Mouse (Mus musculus) MEL (cell line): ENCODE results near the gene Mylk. TPM values are rescaled to one million over a fixed set of nuclear protein-coding genes. Genes with fewer than 3 reads are reported as not detected.
A peak's percentile ranks its signal among the peaks of the same experiment; 100 is the strongest.

Experiments
- DNase-seq: peaks from one replicate; pipeline ENCODE4 v3.0.0; 2011; ENCODE audit warnings: low read depth, low spot score
- H3K27ac ChIP-seq: 2 replicates; pipeline ENCODE4 v1.5.1; 2012; ENCODE audit warnings: low read depth, mild to moderate bottlenecking, control low read depth, low read length, moderate library complexity; ENCODE audit not compliant: control insufficient read depth
- H3K27me3 ChIP-seq, 2 experiments: fragments of 150-350 bp in 1 of 2; sonication (generic) in 1 of 2; 2 replicates each; pipeline ENCODE4 v1.6.1; 2012; ENCODE audit warnings: low read length in 2 of 2, mild to moderate bottlenecking in 2 of 2, improper control_type of control experiment in 1 of 2, moderate library complexity in 1 of 2; ENCODE audit not compliant: insufficient read depth in 2 of 2, control insufficient read depth in 1 of 2
- H3K36me3 ChIP-seq, 2 experiments: 2 replicates each; pipeline ENCODE4 v1.6.1; 2012 to 2014; ENCODE audit warnings: low read length in 2 of 2, improper control_type of control experiment in 1 of 2, inconsistent platforms in 1 of 2, mild to moderate bottlenecking in 1 of 2; ENCODE audit not compliant: insufficient read depth in 2 of 2, control insufficient read depth in 1 of 2
- H3K4me1 ChIP-seq, 2 experiments: fragments of 150-350 bp in 1 of 2; sonication (generic) in 1 of 2; 2 replicates each; pipeline ENCODE4 v1.6.1; 2012; ENCODE audit warnings: low read length in 2 of 2, improper control_type of control experiment in 1 of 2, mild to moderate bottlenecking in 1 of 2; ENCODE audit not compliant: insufficient read depth in 2 of 2, control insufficient read depth in 1 of 2
- H3K4me3 ChIP-seq, 2 experiments: fragments of 150-350 bp in 1 of 2; sonication (generic) in 1 of 2; 2 replicates each; pipeline ENCODE4 v1.5.1; 2012; ENCODE audit warnings: low read depth in 2 of 2, low read length in 2 of 2, mild to moderate bottlenecking in 2 of 2, moderate library complexity in 2 of 2, control low read depth in 1 of 2, improper control_type of control experiment in 1 of 2; ENCODE audit not compliant: control insufficient read depth in 1 of 2, insufficient read depth in 1 of 2
- H3K79me2 ChIP-seq: 2 replicates; pipeline ENCODE4 v1.6.1; 2012; ENCODE audit warnings: mild to moderate bottlenecking, low read length, moderate library complexity; ENCODE audit not compliant: control insufficient read depth, poor library complexity, insufficient read depth
- H3K9ac ChIP-seq: 2 replicates; pipeline ENCODE4 v1.6.1; 2012; ENCODE audit warnings: low read depth, mild to moderate bottlenecking, control low read depth, low read length, moderate library complexity; ENCODE audit not compliant: control insufficient read depth, poor library complexity, severe bottlenecking
- H3K9me3 ChIP-seq: fragments of 150-350 bp; sonication (generic); replicated peaks from 2 replicates; pipeline ENCODE4 v1.6.1; 2012; ENCODE audit warnings: mild to moderate bottlenecking, low read length, improper control_type of control experiment, moderate library complexity; ENCODE audit not compliant: insufficient read depth
- CTCF ChIP-seq, 3 experiments: IDR thresholded peaks in 2 of 3; conservative IDR thresholded peaks in 1 of 3; 2 replicates each; pipeline ENCODE4 v1.5.1; 2011 to 2012; ENCODE audit warnings: low read length in 3 of 3, low read depth in 2 of 3, mild to moderate bottlenecking in 2 of 3, improper control_type of control experiment in 1 of 3, inconsistent platforms in 1 of 3, mixed read lengths in 1 of 3, moderate library complexity in 1 of 3; ENCODE audit not compliant: control insufficient read depth in 1 of 3, insufficient read depth in 1 of 3, poor library complexity in 1 of 3, severe bottlenecking in 1 of 3
- E2F4 ChIP-seq: IDR thresholded peaks from 2 replicates; pipeline ENCODE4 v1.6.1; 2011; ENCODE audit warnings: low read depth, low read length, improper control_type of control experiment, borderline replicate concordance
- ELF1 ChIP-seq: IDR thresholded peaks from 2 replicates; pipeline ENCODE4 v1.6.1; 2014; ENCODE audit warnings: low read depth, mild to moderate bottlenecking, inconsistent platforms, low read length, improper control_type of control experiment, moderate library complexity
- EP300 ChIP-seq, 2 experiments: IDR thresholded peaks; 2 replicates each; pipeline ENCODE4 v1.6.1; 2011; ENCODE audit warnings: improper control_type of control experiment in 2 of 2, low read length in 2 of 2, low read depth in 1 of 2, mild to moderate bottlenecking in 1 of 2
- GATA1 ChIP-seq: IDR thresholded peaks from 2 replicates; pipeline ENCODE4 v1.6.1; 2011; ENCODE audit warnings: low read depth, low read length, improper control_type of control experiment
- KAT2A ChIP-seq: conservative IDR thresholded peaks from 2 replicates; pipeline ENCODE4 v1.6.1; 2012; ENCODE audit warnings: low read depth, low read length, improper control_type of control experiment, inconsistent platforms
- MAFK ChIP-seq: IDR thresholded peaks from 2 replicates; pipeline ENCODE4 v1.6.1; 2011; ENCODE audit warnings: low read depth, mild to moderate bottlenecking, low read length, improper control_type of control experiment, borderline replicate concordance
- MAZ ChIP-seq: IDR thresholded peaks from 2 replicates; pipeline ENCODE4 v1.6.1; 2012; ENCODE audit warnings: low read depth, mild to moderate bottlenecking, inconsistent platforms, low read length, improper control_type of control experiment
- MEF2A ChIP-seq: IDR thresholded peaks from 2 replicates; pipeline ENCODE4 v1.6.1; 2014; ENCODE audit warnings: low read depth, mild to moderate bottlenecking, inconsistent platforms, low read length, improper control_type of control experiment; ENCODE audit not compliant: poor library complexity, insufficient replicate concordance, severe bottlenecking; ENCODE audit errors: extremely low read depth
- MYC ChIP-seq: IDR thresholded peaks from 2 replicates; pipeline ENCODE4 v1.6.1; 2011; ENCODE audit warnings: low read depth, mild to moderate bottlenecking, low read length, improper control_type of control experiment, moderate library complexity
- POLR2A ChIP-seq, 2 experiments: IDR thresholded peaks; 2 replicates each; pipeline ENCODE4 v1.6.1; 2011 to 2012; ENCODE audit warnings: low read length in 2 of 2, mild to moderate bottlenecking in 2 of 2, control low read depth in 1 of 2, improper control_type of control experiment in 1 of 2, low read depth in 1 of 2, moderate library complexity in 1 of 2; ENCODE audit not compliant: control insufficient read depth in 1 of 2, insufficient read depth in 1 of 2, poor library complexity in 1 of 2
- POLR2AphosphoS5 ChIP-seq: IDR thresholded peaks from 2 replicates; pipeline ENCODE4 v1.6.1; 2012; ENCODE audit warnings: low read depth, borderline replicate concordance, mild to moderate bottlenecking, inconsistent platforms, low read length, moderate library complexity, mixed read lengths
- UBTF ChIP-seq: IDR thresholded peaks from 2 replicates; pipeline ENCODE4 v1.6.1; 2012; ENCODE audit warnings: low read depth, mild to moderate bottlenecking, inconsistent platforms, low read length, improper control_type of control experiment, moderate library complexity, borderline replicate concordance; ENCODE audit not compliant: insufficient read depth
- USF1 ChIP-seq: IDR thresholded peaks from 2 replicates; pipeline ENCODE4 v1.6.1; 2014; ENCODE audit warnings: low read depth, mild to moderate bottlenecking, inconsistent platforms, low read length, improper control_type of control experiment, moderate library complexity
- USF2 ChIP-seq, 2 experiments: IDR thresholded peaks; 2 replicates each; pipeline ENCODE4 v1.6.1; 2011 to 2012; ENCODE audit warnings: improper control_type of control experiment in 2 of 2, low read length in 2 of 2, borderline replicate concordance in 1 of 2, inconsistent platforms in 1 of 2, low read depth in 1 of 2, mild to moderate bottlenecking in 1 of 2; ENCODE audit not compliant: insufficient read depth in 1 of 2
- ZC3H11A ChIP-seq: IDR thresholded peaks from 2 replicates; pipeline ENCODE4 v1.6.1; 2012; ENCODE audit warnings: low read depth, mild to moderate bottlenecking, inconsistent platforms, low read length, improper control_type of control experiment
- ZKSCAN1 ChIP-seq: IDR thresholded peaks from 2 replicates; pipeline ENCODE4 v1.6.1; 2012; ENCODE audit warnings: low read depth, mild to moderate bottlenecking, inconsistent platforms, low read length, improper control_type of control experiment, moderate library complexity
- ZMIZ1 ChIP-seq: IDR thresholded peaks from 2 replicates; pipeline ENCODE4 v1.6.1; 2012; ENCODE audit warnings: low read depth, mild to moderate bottlenecking, inconsistent platforms, low read length, improper control_type of control experiment, moderate library complexity
- polyA plus RNA-seq, 2 experiments: library from polyadenylated mRNA; stranded (reverse) in 1 of 2; unstranded in 1 of 2; fragments of >175 nt in 1 of 2; fragments of >200 nt in 1 of 2; gene quantifications; 2 replicates each; pipeline versions ENCODE4 v1.2.1 to v1.2.4; 2012; ENCODE audit warnings: low replicate concordance in 2 of 2, low read depth in 1 of 2; ENCODE audit not compliant: insufficient read length in 2 of 2, insufficient read depth in 1 of 2, missing spikeins in 1 of 2
- total RNA-seq: library from RNA; depleted of rRNA; stranded (reverse); fragments of 300-350 nt; gene quantifications from 2 replicates; pipeline ENCODE4 v1.2.3, GENCODE M21; 2012

Gene Mylk
- total and polyA plus RNA-seq, 3 experiments = not detected

DNA sequence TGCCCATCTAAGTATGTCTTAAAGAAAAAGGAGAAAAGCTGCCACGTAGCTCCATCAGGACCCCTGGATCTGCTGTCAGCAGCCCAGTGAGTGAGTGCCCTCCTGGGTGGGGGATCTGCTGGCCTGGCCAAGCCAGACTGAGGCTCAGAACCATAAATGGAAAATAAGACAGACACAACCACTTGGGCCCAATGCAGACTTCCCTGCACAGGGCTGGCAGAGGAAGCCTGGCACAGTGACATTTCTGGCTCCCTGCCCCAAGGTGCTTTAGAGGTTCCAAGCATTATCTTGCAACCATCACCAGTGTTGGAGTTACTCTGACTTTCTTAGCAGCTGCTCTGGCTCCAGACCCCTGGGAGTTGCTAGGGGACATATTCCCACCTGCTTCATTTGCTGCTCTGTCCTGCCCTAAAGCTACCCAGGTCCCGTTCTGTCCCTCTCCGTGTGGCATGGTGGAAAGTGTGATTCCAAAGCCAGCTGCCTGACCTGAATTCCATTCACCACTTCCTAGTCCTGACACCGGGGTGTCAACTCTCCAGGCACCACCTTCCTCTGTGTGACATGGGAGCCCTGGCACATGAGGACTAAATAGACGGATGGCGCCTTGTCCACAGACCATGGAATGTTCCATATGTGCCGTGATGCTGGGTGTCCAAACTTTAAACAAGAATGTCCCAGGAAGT, 156.7 kb downstream of the Mylk start:
- TF ChIP-seq USF2 (IDR thresholded peaks at IDR 0.05; ENCODE audit: borderline replicate concordance in 1 of 2, insufficient read depth in 1 of 2, low read depth in 1 of 2, low read length in 2 of 2) (no peak), POLR2AphosphoS5 (no peak), MAFK (no peak), KAT2A (no peak), USF1 (no peak), MEF2A (no peak), MAZ (no peak), POLR2A (IDR thresholded peaks at IDR 0.05; ENCODE audit: control insufficient read depth in 1 of 2, insufficient read depth in 1 of 2, low read depth in 1 of 2, low read length in 2 of 2, poor library complexity in 1 of 2) (no peak), ZKSCAN1 (no peak), UBTF (no peak), ZMIZ1 (no peak), ZC3H11A (no peak), EP300 (IDR thresholded peaks at IDR 0.05; ENCODE audit: low read depth in 1 of 2, low read length in 2 of 2) (no peak), GATA1 (no peak), ELF1 (no peak), MYC (no peak)
- Histone ChIP-seq H3K9me3 (no peaks in the 10 kb centered on the region), H3K27ac (no peak overlapping the region), H3K9ac (no peak overlapping the region), H3K4me1 (no peaks in the 10 kb centered on the region), H3K27me3 (no peaks in the 10 kb centered on the region), H3K4me3 (no peak overlapping the region), H3K36me3 (no peaks in the 10 kb centered on the region), H3K79me2 (no peaks in the 10 kb centered on the region)
- DNase-seq = no peak

- no peaks in the 10 kb centered on the region for H3K36me3 ChIP-seq
- no peak overlapping the region for H3K4me3 ChIP-seq
- H3K9me3 ChIP-seq = no peaks in the 10 kb centered on the region
- no peaks in the 10 kb centered on the region for H3K4me1 ChIP-seq
- no peak for DNase-seq
- TF ChIP-seq E2F4 (no peak), CTCF (IDR thresholded peaks at IDR 0.05 in 2 of 3, conservative IDR thresholded peaks at IDR 0.05 in 1 of 3; ENCODE audit: control insufficient read depth in 1 of 3, insufficient read depth in 1 of 3, low read depth in 2 of 3, low read length in 3 of 3, poor library complexity in 1 of 3, severe bottlenecking in 1 of 3) (peak in 2 of 3 experiments; percentile 28 to 50; a peak in 5 of 6 replicates), USF2 (IDR thresholded peaks at IDR 0.05; ENCODE audit: borderline replicate concordance in 1 of 2, insufficient read depth in 1 of 2, low read depth in 1 of 2, low read length in 2 of 2) (no peak)
- H3K27me3 ChIP-seq = no peaks in the 10 kb centered on the region
- no peak overlapping the region for H3K27ac ChIP-seq
- no peaks in the 10 kb centered on the region for H3K79me2 ChIP-seq
- no peak overlapping the region for H3K9ac ChIP-seq
These were observed 157.3 kb downstream of the Mylk start for GRCm38 (mm10) chr16:34902294-34902680.
